Mouse (Mus musculus) megakaryocyte, embryonic 14.5 days (primary cell): ENCODE measurements at regions not wholly inside any gene's neighbourhood (a gene's known extent, or its start where the extent isn't known, plus 50 kb on each side); places are given as distances from the start of the nearest gene placed in this dataset.

Source experiments
- FLI1 ChIP-seq: IDR thresholded peaks from 2 replicates; pipeline ENCODE4 v1.6.1; 2012; ENCODE audit warnings: low read length, inconsistent platforms, mixed read lengths
- GATA1 ChIP-seq: IDR thresholded peaks from 3 replicates; pipeline ENCODE4 v1.6.1; 2012; ENCODE audit warnings: mixed read lengths, low read length, inconsistent platforms, borderline replicate concordance

DNA sequence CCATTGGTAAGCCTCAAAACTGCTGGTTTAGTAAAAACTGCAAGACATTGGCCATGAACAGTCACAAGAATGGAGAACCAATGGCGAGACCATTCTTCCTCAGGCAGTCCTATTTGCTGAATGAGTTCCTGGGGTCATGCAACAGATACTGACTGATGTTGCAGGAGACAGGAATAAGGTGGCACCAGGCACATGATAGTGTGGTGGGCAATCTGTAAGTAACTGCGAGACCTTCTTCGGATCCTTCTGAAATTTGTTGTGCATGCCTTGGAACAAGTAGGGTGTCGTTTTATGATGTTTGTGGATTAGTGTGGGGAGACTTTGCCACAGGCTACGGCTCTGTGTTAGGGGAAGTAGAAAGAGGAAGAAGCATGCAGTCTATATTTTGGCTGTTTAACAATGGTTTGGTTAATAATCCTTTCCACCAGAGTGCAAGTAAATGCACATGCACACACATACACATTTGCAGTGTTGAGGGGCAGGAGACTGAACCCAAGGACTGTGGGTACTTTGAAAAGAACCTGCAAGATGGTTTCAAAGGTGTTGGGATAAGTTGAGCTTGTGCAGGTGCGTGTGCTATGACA is 194.9 kb downstream of the Mex3b start:
- TF ChIP-seq GATA1 = no peak
- no peak for TF ChIP-seq FLI1
